Mouse (Mus musculus): ENCODE measurements around the gene Atp2a2.

DNA sequence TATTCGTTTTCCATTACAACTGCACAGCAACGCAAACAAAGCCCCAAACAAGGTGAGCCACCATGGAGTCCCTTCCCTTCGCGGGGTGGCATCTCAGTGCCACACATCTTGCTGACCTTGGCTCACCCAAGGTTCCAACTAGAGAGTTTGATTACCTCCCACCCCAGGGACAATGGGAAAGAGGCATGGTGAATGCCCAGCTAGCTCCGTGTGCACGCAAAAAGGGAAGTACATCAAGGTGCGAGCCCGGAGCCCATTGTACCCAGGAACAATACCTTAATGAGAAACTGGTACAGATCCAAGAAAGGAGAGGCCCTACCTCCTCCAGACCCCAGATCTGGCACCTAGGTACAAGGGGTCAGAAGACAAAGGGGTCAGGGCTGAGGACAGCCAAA, 12.1 kb upstream of the Atp2a2 start:
- no peak for TF ChIP-seq CTCF (IDR thresholded peaks at IDR 0.05; ENCODE audit: low read depth, low read length)
- no peak for TF ChIP-seq GATA1 (IDR thresholded peaks at IDR 0.05; ENCODE audit: borderline replicate concordance, low read length)
- no peak for TF ChIP-seq POLR2AphosphoS5 (IDR thresholded peaks at IDR 0.05; ENCODE audit: insufficient replicate concordance, low read depth, low read length)
- no peak for TF ChIP-seq TAL1 (conservative IDR thresholded peaks at IDR 0.05; ENCODE audit: low read depth, low read length)
